Mouse (Mus musculus) kidney, adult 8-10 months (tissue): ENCODE data around the gene Man2c1.

Experiments used
- DNase-seq, 2 experiments: peaks; one replicate each; pipeline ENCODE4 v3.0.0; 2022

Gene Man2c1

DNA sequence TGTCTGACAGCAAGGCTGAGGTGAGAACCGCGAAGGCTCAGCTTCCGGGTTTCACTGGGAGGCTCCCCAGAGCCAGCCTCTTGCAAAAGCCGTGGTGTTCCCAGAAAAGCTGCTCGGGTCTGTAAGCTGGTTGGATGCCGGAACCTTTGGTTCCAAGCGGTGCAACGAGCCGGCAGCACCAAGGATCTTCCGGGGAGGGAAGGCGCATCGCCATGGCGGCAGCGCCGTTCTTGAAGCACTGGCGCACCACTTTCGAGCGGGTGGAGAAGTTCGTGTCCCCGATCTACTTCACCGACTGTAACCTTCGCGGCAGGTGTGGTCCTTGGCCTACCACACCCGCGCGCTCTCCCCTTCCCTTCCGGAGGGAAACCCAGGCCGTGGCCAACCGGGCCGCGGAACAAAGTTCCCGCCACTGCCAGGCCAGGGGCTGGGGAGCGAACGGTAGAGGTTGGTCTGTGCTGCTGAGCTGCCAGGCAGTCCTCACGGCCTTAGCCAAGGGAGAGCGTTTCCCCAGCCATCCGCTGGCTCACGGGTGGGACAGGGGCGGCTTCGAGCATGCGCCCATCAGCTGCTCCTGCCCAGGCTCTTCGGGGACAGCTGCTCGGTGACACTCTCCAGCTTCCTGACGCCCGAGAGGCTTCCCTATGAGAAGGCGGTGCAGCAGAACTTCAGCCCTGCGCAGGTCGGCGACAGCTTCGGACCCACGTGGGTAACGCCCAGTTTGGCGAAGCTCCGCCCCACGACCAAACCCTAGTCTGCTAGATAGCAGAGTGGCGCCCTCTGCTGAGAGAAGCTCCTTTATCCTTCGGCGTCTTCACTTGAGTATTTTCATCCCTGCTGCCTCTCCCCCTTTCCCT lies at the start of gene Man2c1:
Gene Man2c1 (plus strand): TSS at position 114 of the 857 bp plus-strand sequence.
- peak; percentile 93 to 97 for DNase-seq

DNA sequence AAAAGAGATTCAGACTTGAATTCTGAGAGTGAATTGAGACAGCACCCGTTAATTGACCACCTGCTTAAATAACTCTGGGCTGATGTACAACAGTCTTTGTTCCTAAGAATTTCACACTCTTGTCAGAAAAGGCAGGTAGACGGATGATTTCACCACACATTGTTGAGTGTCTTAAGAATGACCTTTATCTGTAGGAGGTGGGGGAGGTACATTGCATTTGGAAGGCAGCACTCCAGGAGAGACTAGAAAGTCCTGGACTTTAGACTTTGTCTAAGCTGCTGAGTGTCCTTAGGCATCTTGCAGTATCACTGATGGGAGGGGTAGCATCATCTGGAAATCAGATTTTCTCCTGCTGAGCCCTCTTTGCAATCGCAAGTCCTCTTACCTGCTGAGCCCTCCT lies 48.3 kb upstream of the Man2c1 start:
- no peak for DNase-seq

DNA sequence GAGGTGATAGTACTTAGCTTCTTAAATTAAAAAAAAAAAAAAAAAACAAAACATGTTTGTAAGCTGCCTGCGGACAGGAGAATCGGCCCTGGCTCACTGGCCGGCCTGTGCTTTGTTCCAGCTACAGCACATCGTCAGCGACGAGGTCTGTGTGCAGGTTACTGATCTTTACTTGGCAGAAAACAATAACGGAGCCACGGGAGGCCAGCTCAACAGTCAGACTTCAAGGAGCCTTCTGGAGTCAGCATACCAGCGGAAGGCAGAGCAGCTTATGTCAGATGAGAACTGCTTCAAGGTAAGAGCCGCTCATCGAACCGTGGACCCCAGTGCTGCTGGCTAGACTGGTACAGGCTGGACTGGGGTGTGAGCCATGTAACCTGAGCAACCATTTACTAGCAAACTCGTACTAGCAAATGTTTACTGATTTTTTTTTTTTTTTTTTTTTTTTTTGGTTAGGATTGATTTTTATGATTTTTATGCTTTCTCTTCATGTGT lies 13.2 kb upstream of the Man2c1 start:
- peak; percentile 25 to 45 for DNase-seq

DNA sequence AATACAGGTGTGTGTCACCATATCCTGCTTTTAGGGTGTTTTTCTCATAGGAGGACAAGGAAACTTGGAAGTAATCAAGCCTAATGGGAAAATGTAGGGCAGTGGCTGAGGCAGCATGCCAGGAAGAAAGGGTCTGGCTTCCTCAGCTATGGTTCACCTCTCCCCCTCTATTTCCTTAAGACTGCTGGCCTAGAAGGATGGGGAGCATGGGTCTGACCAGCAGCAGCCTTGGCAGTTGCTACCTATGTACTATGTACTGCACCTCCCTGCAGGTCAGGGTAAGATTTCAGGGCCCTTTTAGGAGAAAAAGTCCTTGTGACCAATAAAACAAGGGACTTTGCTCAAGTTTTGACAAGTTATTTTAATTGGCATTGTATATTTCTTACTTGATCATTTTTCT lies 849 bp upstream of the Man2c1 start:
- no peak for DNase-seq

DNA sequence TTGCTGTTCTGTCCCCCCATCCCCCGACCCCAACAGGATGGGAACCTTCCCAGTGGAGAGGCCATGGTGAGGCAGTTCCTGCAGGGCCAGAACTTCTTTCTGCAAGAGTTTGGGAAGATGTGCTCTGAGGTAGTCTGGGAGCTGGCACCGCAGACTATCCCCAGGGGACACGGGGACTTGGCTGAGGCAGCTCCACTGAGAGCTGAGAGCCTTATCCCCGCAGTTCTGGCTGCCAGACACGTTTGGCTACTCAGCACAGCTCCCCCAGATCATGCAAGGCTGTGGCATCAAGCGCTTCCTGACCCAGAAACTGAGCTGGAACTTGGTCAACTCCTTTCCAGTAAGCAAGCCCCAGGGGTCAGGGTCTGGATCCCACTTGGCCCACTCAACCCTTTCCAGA lies 6.8 kb downstream of the Man2c1 start:
- no peak for DNase-seq

DNA sequence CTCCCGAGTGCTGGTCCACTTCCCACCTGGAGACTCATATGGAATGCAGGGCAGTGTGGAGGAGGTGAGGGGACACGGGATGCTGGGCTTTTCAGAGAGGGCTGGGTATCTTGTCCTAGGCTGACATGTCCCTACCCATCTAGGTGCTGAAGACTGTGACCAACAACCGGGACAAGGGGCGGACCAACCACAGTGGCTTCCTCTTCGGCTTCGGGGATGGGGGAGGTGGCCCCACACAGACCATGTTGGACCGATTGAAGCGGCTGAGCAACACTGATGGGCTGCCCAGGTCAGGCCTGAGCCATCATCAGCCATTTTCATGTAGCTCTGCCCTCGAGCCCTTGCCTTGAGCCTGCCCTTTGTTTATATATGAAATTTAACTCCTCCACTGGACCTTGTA lies 7.3 kb downstream of the Man2c1 start:
- DNase-seq = no peak

DNA sequence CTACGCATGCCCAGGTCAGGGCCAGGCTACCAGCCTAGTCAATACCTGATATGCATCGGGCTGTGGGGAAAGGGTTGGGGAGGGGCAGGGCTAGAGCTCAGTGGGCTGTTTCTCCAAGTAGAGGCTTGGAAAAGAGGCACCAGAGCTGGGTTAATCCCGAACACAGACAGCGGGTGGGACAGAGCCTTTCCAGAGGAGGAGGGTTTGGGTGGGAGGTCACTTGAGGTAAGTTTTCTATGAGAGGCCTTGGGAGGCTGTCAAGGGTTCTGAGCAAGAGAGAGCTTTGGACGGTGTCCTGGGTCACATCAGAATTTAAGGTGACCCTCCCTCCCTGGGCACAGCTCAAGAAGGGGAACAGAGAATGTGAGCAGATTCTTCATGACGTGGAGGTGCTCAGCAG lies 8.0 kb downstream of the Man2c1 start:
- DNase-seq = no peak

DNA sequence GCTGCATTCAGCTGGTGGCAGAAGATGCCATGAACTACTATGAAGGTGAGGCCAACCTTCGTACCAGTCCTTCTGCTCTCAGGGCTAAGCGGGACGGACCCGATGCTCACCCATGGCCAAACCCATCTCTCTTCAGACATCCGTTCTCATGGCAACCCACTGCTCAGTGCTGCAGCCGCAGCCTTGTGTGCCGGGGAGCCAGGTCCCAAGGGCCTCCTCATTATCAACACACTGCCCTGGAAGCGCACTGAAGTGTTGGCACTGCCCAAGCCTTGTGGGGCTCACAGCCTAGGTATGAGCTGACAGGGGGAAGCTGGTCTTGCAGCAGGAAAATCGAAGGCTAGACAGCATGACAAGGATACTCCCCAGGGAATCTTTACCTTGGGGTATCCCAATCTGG lies 8.6 kb downstream of the Man2c1 start:
- DNase-seq = no peak

DNA sequence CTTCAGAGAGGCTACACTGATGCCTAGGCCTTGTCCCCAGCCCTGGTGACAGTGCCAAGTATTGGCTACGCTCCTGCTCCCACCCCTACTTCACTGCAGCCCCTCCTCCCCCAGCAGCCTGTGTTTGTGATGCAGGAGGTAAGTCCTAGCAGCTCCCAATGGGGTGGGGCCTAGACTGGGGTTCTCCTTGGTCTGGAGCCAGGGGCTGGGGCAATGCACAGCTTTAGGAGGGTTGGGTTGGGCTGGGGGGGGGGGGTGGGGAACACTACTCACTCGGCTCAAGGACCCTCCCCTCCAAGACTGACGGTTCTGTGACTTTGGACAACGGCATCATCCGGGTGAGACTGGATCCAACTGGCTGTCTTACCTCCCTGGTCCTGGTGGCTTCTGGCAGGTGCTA lies 9.1 kb downstream of the Man2c1 start:
- DNase-seq = no peak

DNA sequence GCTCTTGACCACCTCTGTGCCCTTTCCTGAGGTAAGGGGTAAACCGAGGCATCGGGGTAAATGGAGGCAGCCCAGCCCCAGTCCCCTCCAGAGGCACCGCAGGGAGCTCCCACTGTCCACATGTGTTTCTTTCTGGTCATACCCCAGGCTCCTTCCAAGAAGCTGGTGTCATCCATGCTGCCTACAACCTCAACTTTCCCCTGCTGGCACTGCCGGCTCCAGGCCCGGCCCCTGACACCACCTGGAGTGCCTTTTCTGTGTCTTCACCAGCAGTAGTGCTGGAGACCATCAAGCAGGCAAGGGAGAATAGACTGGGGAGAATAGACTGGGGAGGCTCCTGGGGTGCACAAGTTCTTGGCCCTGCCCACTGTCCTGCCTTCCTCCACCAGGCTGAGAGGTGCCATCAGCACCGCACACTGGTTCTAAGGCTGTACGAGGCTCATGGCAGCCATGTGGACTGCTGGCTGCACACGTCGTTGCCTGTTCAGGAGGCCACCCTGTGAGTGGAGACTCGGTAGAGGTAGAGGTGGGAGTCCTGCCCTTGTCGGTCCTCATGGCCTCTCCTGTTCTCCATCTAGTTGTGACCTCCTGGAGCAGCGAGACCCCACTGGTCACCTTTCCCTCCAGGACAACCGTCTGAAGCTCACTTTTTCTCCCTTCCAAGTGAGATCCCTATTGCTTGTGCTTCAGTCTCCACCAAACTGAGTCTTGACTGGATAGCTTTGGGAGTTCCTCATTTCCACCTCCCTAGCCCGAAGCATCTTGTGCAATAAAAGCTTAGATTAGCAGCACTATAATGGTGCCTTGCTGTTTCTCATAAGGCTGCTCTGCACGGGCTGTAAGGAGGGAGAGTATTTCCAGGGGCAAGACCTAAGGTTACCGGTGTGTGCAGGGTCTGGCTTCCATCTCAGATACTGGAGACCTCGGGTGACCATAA lies 11.2 kb downstream of the Man2c1 start:
- no peak for DNase-seq

DNA sequence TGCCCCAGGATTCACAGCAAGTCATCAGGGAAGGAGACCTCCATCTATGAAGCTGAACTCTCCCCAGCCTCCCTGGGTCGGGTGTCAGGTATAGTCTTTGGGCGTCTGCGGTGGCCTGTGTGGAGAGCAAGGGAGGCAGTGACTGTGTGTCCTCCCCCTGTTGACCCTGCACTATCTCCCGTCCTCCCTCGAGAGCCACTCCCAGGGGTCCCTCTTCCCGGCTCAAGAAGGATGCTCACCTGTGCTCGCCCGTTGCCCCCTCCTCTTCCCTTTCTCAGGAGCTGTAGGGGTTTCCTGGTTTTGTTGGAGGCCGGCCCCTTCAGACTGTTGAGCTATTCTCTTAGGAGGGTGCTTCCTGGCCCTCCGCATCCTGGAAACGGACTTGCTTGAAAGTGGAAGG lies 12.7 kb downstream of the Man2c1 start:
- DNase-seq = no peak

DNA sequence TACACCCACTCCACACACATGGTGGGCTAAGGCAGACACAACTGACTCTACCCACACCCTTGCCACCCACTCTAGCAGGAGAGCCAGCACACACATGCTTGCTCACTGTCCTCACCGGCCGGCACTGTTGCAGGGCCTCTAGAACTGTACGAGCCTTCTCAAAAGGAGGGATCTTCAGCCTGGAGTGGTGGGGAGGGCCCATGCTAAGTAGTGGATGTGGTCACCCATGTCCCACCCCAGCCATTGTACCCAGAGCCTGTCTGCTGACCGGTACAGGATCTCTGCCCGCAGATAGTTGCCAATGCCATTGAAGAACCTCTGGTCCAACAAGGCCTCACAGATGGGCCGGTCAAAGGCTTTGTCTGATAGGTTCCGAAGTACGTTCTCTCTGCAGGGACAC lies 14.3 kb downstream of the Man2c1 start:
- no peak for DNase-seq

DNA sequence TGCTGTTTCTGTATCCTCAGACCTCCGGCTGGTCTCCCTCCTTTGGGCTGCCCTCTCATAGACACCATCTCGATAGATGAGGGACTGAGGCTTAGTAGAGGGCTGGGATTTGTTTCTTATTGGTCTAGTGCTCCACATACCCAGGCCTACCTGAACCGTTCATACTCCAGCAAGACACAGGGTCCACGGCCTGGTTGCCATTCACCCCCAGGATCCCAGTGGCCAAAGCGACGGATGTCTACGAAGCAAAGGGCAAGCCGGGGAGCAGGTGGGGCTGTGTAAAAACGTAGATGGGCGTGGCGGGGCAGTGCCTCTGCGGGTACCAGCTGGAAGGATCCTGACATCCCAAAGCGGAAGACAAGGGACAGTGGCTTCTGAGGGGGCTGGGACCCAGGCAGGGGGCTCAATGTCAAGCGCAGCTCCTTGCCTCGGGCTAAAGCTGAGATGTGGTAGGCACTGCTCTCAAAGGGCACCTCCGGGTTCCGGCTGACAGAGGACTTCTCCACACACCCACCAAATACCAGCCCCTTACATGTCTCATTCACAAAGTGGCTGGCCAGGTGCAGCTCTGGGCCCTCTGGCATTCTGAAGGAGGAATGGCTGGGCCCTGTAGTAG lies 16.1 kb downstream of the Man2c1 start:
- no peak for DNase-seq

DNA sequence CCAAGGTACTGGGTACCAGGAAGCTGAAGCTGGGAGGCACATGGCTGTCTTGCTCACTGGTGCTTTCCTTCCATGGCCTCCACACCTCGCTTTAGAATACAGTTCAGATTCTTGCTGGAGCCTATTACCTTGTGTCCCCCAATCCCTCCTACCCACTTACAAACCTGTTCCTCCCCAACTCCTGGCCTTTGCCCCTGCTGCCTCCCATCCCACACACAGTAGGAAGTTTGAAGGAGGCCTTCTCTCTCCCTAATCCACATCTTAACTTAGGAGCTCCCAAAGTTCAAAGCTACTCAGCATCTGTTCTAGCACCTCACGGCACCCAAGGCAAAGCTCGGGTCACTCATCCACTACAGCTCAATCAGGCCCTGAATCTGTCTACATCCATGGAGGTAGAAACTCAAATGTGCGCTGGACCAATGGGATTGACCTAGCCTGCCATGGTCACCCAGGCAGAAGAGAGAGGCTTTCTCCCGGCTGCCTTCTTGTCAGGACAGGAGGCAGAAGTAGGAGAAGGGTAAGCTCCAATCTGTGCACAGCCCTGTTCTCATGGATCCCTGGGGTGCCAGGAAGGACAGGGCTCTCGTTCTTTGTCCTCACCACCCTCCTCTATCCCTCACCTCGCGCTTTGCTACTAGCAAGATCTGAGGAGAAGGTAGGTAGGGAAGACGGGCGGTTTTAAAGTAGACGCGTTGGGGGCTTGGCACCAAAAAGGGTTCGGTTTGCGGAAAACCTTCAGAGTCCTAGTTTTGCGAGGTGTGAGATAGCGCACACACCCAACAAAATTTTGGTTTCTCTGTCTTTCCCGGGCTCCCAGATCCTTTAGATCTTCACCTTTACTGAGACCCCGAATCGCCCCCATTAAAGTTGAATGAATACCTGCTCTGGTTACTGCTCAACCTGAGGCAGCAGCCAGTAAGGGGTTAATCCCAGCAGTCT lies 17.0 kb downstream of the Man2c1 start:
- DNase-seq = peak in 1 of 2 experiments; percentile 17

DNA sequence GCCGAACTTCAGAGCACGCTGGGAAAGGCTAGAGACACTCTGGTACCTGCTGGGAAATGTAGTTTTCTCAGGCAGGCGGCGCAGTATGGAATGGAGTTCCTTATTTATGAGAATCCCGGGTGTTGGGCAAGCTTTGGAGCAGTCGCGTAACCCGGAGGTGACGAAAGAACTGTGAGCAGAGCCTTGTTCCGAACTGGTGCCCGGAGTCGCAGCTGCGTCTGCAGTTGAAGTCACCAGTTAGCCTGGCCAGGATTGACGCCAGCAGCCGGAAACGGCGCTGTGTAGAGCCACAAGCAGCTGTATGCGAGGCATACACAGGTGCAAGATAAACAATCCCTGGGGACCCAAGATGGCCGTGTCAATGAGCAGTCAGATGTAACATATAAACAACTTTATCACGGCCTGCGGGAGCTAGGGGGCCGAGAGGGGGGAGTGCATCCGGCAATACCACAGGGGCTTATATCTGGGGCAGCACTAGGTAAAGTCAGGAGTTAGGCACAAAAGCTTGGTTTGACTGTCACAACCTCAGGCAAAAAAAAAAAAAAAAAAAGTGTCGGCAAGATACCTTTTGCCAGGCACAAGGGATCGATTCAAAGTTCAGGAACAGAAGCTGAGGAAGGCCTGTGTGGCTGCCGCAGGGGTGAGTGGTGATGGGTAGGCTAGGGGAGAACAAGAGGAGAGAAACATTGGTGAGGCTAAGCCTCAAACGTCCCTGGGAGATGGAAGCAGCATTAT lies 17.8 kb downstream of the Man2c1 start, which contains the start of gene Neil1:
Gene Neil1 (minus strand): TSS at position 162 of the 735 bp plus-strand sequence.
- DNase-seq = peak; percentile 88 to 90

DNA sequence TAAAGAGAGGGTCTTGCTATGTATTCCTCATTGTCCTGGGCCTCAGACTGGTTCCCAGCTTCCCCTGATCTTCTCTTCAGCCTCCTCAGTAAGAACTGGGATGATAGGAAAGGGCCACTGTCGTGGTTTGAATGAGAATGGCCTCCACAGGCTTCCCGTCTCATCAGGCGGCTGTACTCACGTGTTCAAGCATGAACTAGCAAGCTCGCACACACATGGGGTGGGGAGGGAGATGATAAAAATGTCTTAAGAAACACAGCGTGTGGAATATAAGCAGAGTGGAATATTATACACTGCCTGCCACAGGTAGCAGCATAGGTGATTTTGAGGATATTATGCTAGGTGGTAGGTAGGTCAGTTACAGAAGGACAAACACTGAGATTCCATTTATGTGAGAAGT lies 18.5 kb downstream of the Man2c1 start:
- no peak for DNase-seq

DNA sequence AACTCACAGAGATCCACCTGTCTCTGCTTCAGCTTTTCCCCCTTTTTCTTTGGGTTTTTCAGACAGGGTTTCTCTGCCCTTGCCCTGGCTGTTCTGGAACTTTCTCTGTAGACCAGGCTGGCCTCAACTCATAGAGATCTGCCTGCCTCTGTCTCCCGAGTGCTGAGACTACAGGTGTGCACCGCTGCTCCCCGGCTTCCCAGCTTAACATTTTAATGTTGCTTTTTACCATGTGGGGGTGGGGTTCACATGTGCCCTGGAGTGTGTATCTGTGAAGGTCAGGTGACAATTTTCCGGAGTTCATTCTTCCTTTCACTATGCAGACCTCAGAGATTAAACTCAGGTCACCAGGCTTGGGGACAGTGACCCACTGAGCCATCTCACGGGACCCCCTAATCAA lies 19.7 kb downstream of the Man2c1 start:
- no peak for DNase-seq

DNA sequence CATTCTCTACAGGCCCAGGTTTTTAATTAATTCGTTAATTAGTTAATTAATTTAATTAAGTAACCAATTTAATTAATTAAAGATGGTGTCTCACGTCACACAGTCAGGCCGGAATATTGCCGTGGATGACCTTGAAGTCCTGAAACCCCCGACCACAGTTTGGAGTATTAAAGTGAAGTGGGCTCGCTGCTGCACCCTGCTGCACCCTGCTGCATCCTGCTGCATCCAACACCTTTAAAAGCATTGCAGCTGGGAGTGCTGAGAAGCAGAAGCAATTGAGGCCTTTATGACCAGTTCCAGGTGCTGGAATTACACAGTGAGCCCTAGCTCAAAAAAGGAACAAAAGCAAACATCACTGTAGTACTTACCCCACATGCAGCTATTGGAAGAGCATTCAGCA lies 21.8 kb downstream of the Man2c1 start:
- DNase-seq = no peak

DNA sequence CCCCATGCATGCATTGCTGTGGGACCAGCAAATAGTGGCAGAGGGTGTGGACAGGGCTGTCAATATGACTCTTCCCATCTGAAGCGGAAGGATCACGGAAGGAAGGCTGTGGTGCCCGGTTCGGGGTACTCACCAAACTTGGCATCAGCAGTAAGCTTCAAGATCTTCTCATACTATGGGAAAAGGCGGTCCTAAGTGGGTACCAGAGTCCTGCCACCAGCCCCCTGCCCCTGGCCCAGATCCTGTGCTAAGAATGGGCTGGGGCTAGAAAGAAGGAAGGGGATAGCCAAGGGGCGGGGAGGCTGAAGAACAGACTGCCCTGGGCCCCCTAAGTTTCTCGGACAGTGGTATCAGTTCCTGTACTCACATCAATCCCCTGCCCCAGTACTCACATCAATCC lies 25.9 kb downstream of the Man2c1 start:
- no peak for DNase-seq

DNA sequence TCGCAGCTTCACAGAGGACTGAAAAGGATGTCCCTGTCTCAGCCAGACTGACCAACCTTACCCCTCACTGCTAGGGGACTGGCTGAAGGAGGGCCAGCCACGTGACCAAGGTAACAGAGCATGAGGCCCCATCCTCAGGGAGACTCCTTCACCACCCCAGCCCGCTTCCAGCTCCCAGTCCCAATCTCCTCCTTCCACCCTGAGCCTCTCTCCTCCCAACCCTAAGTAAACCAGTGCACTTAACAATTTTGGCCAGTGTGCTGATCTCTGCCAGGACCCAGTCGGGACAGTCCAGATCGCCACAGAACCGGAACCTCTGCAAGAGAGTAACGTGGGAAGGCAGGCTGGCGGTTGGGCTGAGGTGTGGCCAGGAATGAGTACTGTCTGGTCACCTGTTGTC lies 26.3 kb downstream of the Man2c1 start:
- no peak for DNase-seq

DNA sequence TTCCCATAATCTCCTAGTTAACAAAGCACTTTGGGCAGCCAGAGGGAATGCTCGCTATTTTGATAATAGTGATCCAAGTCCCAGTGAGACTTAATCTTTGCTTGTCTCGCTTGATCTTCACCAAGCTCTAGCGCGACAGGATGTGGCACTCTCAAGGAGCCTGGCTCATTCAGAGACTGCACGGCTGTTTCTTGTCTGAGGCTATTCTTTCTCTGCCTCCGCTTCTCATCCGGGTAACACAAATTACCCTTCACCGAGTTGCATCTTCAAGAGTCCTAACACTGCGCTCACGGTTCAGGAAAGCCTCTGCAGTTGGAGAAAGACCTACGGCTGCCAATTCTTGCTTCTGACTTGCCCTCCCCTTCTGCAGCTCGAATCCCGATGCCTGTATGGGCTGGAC lies 27.0 kb downstream of the Man2c1 start:
- DNase-seq = no peak
